Mouse (Mus musculus) thymus, adult 2 months (tissue): Measurements from ENCODE around the gene Sdhaf1. TPM values are rescaled to one million over a fixed set of nuclear protein-coding genes. Genes with fewer than 3 reads are reported as not detected.

Experiments used
- DNase-seq: peaks from one replicate; pipeline ENCODE4 v3.0.0; 2021
- H3K27ac ChIP-seq: fragments of 200-500 bp; 2 replicates; pipeline ENCODE4 v1.5.1; 2012; ENCODE audit warnings: low read length, control low read depth; ENCODE audit not compliant: control insufficient read depth, insufficient read depth
- H3K27me3 ChIP-seq: fragments of 200-500 bp; 2 replicates; pipeline ENCODE4 v1.6.1; 2012; ENCODE audit warnings: mild to moderate bottlenecking, low read length, moderate library complexity, mixed read lengths; ENCODE audit not compliant: control insufficient read depth, insufficient read depth
- H3K36me3 ChIP-seq: fragments of 200-500 bp; 2 replicates; pipeline ENCODE4 v1.6.1; 2012; ENCODE audit warnings: mild to moderate bottlenecking, low read length, moderate library complexity; ENCODE audit not compliant: control insufficient read depth, insufficient read depth
- H3K4me1 ChIP-seq: fragments of 200-500 bp; replicated peaks from 2 replicates; pipeline ENCODE4 v1.6.1; 2012; ENCODE audit warnings: low read length; ENCODE audit not compliant: control insufficient read depth, insufficient read depth
- H3K4me3 ChIP-seq: fragments of 200-500 bp; 2 replicates; pipeline ENCODE4 v1.5.1; 2012; ENCODE audit warnings: mild to moderate bottlenecking, low read length, control low read depth, moderate library complexity; ENCODE audit not compliant: control insufficient read depth, insufficient read depth
- CTCF ChIP-seq: fragments of 200-500 bp; IDR thresholded peaks from 2 replicates; pipeline ENCODE4 v1.5.1; 2012; ENCODE audit warnings: mild to moderate bottlenecking, control low read depth, low read length, moderate library complexity, borderline replicate concordance; ENCODE audit not compliant: control insufficient read depth, poor library complexity, insufficient read depth; ENCODE audit errors: extremely low read depth
- POLR2A ChIP-seq: fragments of 200-500 bp; IDR thresholded peaks from 2 replicates; pipeline ENCODE4 v1.6.1; 2012; ENCODE audit warnings: mild to moderate bottlenecking, low read length, control low read depth, moderate library complexity; ENCODE audit not compliant: control insufficient read depth, poor library complexity, insufficient read depth; ENCODE audit errors: extremely low read depth
- WGBS: fragments of 180-500 bp; shearing (Covaris S2); methylation state at CpG from one replicate; pipeline ENCODE4 v1.1.7; 2018; 5-methylcytosine and 5-hydroxymethylcytosine counted together
- polyA plus RNA-seq: library from polyadenylated mRNA; depleted of rRNA; stranded (reverse); fragments of >200 nt; gene quantifications from 2 replicates; pipeline ENCODE4 v1.2.3, GENCODE M21; 2012

The Sdhaf1 gene
- polyA plus RNA-seq, 1 experiment = 26.9 TPM

GRCm38 (mm10) chr7:30358378-30359186, 34.9 kb upstream of the Sdhaf1 start:
- 77% methylated on average over 7 of the region's 7 CpGs for WGBS
- no peak for DNase-seq

DNA sequence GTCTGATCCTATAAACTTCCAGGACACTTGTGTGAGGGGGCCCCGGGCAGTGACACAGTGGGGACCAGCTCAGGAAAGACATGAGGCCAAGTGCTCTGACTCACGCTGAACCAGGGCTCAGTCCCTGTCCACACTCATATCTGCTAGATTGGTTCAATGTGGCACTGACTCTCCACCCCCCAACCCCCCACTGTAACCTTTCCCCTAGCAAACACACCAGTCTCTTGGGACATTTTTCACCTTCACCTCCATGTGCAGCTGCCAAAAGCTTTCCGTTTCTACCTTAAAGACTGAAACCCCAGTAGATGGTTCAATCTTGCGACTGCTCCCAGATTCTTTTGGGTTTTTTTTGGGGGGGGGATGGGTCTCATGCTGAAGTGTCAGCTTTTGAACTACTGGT, 30.4 kb upstream of the Sdhaf1 start:
- no peak for DNase-seq
- Histone ChIP-seq H3K4me3 (no peak overlapping the region), H3K36me3 (no peaks in the 10 kb centered on the region), H3K4me1 (no peaks in the 10 kb centered on the region), H3K27ac (no peak overlapping the region), H3K27me3 (no peaks in the 10 kb centered on the region; the same call in 1 of the 2 replicates)
- WGBS = 70% methylated on average over 4 of the region's 4 CpGs
- no peak for TF ChIP-seq CTCF
- TF ChIP-seq POLR2A = no peak

More at GRCm38 (mm10) chr7:30358378-30359186, 34.9 kb upstream of the Sdhaf1 start:
- no peak for TF ChIP-seq POLR2A
- TF ChIP-seq CTCF = no peak
- Histone ChIP-seq H3K36me3 (no peaks in the 10 kb centered on the region), H3K4me1 (no peaks in the 10 kb centered on the region), H3K27ac (no peak overlapping the region), H3K27me3 (peaks cover 7% of the 10 kb centered on the region; the same call in 1 of the 2 replicates), H3K4me3 (no peak overlapping the region)

GRCm38 (mm10) chr7:30353279-30353822, 29.7 kb upstream of the Sdhaf1 start:
- peak; percentile 67 for DNase-seq
- no peaks in the 10 kb centered on the region for H3K4me1 ChIP-seq
- H3K4me3 ChIP-seq = no peak overlapping the region
- H3K27me3 ChIP-seq = no peaks in the 10 kb centered on the region; the same call in 1 of the 2 replicates
- H3K27ac ChIP-seq = no peak overlapping the region
- TF ChIP-seq CTCF (peak; percentile 40; the same call in 1 of the 2 replicates), POLR2A (no peak)
- no peaks in the 10 kb centered on the region for H3K36me3 ChIP-seq
- WGBS = 19% methylated on average over 6 of the region's 6 CpGs

- DNase-seq = peak; percentile 66
- TF ChIP-seq POLR2A (no peak), CTCF (peak; percentile 99)
- Histone ChIP-seq H3K27me3 (no peaks in the 10 kb centered on the region; the same call in 1 of the 2 replicates), H3K36me3 (no peaks in the 10 kb centered on the region), H3K4me3 (no peak overlapping the region), H3K27ac (no peak overlapping the region), H3K4me1 (no peaks in the 10 kb centered on the region)
- under 1% methylated on average over 30 of the region's 30 CpGs for WGBS
Observed at GRCm38 (mm10) chr7:30347828-30348227, 24.1 kb upstream of the Sdhaf1 start.

GRCm38 (mm10) chr7:30346635-30347379, 23.1 kb upstream of the Sdhaf1 start:
- no peaks in the 10 kb centered on the region; the same call in 1 of the 2 replicates for H3K27me3 ChIP-seq
- no peaks in the 10 kb centered on the region for H3K36me3 ChIP-seq
- TF ChIP-seq CTCF (no peak), POLR2A (no peak)
- H3K27ac ChIP-seq = no peak overlapping the region
- DNase-seq = peak; percentile 72
- WGBS = 25% methylated on average over 21 of the region's 21 CpGs
- H3K4me3 ChIP-seq = no peak overlapping the region
- no peaks in the 10 kb centered on the region for H3K4me1 ChIP-seq

GRCm38 (mm10) chr7:30339432-30340109, 15.9 kb upstream of the Sdhaf1 start:
- WGBS = 82% methylated on average over 5 of the region's 5 CpGs
- no peak overlapping the region for H3K4me3 ChIP-seq
- peaks cover 2% of the 10 kb centered on the region for H3K4me1 ChIP-seq
- H3K27me3 ChIP-seq = no peaks in the 10 kb centered on the region
- no peak for DNase-seq
- no peaks in the 10 kb centered on the region for H3K36me3 ChIP-seq
- H3K27ac ChIP-seq = no peak overlapping the region
- TF ChIP-seq POLR2A (no peak), CTCF (no peak)
